Mouse (Mus musculus): ENCODE measurements at regions not wholly inside any gene's neighbourhood (a gene's known extent, or its start where the extent isn't known, plus 50 kb on each side); places are given as distances from the start of the nearest gene placed in this dataset.

DNA sequence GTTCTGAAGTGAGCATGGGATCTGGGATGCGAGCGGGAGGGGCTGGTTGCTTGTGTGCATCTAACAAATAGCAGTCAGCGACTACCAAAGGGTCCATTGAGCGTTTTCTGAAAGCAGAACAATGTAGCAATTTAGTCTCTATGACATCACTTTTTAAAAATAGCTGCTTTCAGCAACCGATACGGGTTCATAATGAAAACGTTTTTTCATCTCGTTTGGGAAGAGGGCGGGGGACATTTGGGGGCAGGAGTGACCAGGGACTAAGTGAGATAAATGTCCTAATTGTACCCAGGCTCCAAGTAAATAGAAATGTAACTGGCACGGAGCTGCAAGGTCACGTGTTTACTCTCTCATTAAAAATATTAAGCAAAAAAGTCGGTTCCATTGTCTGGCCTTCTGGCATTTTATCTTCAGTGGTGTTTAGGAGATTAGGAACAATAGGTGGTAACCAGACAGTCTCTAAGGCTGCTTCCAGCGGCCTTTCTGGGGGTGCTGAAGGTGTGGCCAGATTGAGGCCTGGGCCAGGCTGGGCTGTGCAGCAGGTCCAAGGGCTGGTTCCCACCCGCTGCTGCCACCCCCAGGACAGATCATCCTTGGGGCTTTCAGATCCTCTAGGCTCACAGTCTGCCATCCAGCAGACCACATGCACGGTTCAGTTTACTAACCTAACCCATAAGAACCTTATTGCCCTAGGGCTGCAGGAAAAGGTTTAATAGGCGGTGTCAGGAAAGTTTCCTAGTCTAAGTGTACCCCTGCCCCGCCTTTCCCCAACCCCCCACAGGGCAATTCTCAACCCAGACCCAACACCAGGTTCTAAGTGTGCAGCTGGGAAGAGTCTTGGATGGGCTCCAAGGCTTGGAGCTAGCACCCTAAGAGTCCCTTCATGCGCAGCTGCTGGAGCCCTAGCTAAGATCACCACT is 1126.5 kb upstream of the Gulo start:
- TF ChIP-seq CTCF (IDR thresholded peaks at IDR 0.05; ENCODE audit: extremely low read depth, insufficient read depth, low read length) (no peak), POLR2A (IDR thresholded peaks at IDR 0.05; ENCODE audit: extremely low read depth, insufficient read depth, low read length) (no peak)

Measured in cortical plate, adult 2 months (tissue).